Mouse (Mus musculus) B cell, adult 67 days (primary cell): ENCODE measurements around the gene Hist1h2bf. TPM values are rescaled to one million over a fixed set of nuclear protein-coding genes. Genes with fewer than 3 reads are reported as not detected.

Source experiments
- total RNA-seq, 2 experiments: library from RNA; stranded (reverse); gene quantifications; 4 replicates each; pipeline ENCODE4 v1.2.4; 2023

The Hist1h2bf gene
- total RNA-seq, result 100 to 1,000 TPM; 327 to 367 TPM

DNA sequence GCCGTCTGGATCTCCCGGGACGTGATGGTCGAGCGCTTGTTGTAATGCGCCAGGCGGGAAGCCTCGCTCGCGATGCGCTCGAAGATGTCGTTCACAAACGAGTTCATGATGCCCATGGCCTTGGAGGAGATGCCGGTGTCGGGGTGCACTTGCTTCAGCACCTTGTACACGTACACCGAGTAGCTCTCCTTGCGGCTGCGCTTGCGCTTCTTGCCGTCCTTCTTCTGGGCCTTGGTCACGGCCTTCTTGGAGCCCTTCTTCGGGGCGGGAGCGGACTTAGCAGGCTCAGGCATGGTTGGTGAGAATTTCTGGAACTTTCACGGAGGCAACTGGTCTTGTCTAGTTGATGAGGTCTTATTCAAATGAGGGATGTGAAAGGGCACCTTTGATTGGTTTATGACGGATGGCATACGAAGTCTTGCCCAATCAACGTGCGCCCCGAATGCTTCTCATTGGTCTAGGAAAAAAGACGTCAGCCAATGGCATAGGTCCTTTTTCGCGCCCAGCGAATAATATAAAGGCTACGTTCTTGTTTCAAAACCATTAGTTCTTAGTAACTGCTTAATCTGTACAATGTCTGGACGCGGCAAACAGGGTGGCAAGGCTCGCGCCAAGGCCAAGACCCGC is at the start of gene Hist1h2bf, which contains the start of gene Hist1h2ad:
Gene Hist1h2bf (minus strand): TSS at position 299 of the 627 bp plus-strand sequence.
Gene Hist1h2ad (plus strand): TSS at position 484 of the 627 bp plus-strand sequence.

GRCm38 (mm10) chr13:23622175-23622671 is 48.2 kb upstream of the Hist1h2bf start, which contains the start of gene Hist1h1e:
Hist1h1e (minus strand) TSS chr13:23622558.

GRCm38 (mm10) chr13:23620733-23621531 is 46.9 kb upstream of the Hist1h2bf start, which contains the start of gene Hist1h2be:
Hist1h2be (minus strand) TSS chr13:23621124.

GRCm38 (mm10) chr13:23581408-23582218 is 7.6 kb upstream of the Hist1h2bf start, which contains the start of gene Hist1h4d:
Hist1h4d (plus strand) TSS chr13:23581598.

GRCm38 (mm10) chr13:23575271-23575851 is 1.4 kb upstream of the Hist1h2bf start, which contains the start of gene Hist1h3d:
Hist1h3d (plus strand) TSS chr13:23575763.

DNA sequence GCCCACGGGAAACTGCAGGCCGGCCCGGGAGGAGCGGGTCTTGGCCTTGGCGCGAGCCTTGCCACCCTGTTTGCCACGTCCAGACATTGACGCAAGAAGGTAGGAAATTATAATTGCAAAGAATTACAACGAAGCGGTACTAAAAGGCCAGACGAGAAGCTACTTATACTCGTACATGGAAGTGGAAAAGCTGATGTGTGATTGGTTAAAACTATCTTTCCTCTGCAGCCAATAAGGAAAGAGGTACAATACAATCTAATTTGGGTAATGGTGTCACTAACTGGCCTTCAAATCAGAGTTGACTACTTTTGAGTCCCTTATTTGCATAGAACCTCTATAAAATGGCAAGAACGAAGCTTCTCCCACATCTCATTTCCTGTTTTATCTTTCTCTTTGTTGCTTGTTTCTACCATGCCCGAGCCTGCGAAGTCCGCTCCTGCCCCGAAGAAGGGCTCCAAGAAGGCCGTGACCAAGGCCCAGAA is 2.9 kb downstream of the Hist1h2bf start, which contains the start of the genes Hist1h2ae and Hist1h2bg:
Gene Hist1h2ae (minus strand): TSS at position 199 of the 482 bp plus-strand sequence.
Gene Hist1h2bg (plus strand): TSS at position 375 of the 482 bp plus-strand sequence.

DNA sequence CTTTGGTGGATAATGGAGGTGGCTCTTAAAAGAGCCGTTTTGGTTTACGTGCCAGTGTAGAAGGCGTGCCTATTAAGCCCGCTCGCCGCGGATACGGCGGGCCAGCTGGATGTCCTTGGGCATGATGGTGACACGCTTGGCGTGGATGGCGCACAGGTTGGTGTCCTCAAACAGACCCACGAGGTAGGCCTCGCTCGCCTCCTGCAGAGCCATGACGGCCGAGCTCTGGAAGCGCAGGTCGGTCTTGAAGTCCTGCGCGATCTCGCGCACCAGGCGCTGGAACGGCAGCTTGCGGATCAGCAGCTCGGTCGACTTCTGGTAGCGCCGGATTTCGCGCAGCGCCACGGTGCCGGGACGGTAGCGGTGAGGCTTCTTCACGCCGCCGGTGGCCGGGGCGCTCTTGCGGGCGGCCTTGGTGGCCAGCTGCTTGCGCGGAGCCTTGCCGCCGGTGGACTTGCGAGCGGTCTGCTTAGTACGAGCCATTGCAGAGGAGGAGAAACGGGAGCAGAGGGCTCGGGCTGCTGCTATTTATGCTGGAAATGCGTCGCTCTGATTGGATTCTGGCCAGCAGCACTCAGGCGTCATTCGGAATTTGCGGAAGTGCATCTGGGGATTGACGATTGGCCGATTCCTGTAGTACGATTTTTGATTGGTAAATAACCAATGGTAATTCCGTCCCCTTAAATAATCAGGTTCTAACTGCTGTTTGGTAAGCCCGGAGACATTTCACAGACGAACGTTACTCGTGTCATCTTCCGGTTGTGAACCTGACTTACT is 11.9 kb downstream of the Hist1h2bf start, which contains the start of gene Hist1h3e:
Gene Hist1h3e (minus strand): TSS at position 487 of the 777 bp plus-strand sequence.

DNA sequence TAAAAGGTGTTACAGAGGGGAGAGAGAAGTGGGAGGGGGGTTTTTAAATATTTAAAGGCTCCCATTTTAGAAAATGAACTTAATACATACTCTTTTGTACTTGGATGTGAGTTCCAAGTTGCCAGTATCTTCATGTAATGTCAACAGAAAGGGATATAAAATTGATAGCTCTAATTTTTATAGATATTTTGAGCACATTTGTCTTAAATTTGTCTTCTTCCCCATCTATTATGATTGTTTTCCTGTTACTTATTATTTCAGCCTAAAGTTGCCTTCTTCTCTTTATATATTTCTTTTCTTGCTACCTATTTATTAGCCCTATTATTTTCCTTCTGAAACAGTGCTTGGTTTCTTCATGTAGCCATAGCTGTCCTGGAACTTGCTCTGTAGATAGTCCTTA is 21.0 kb downstream of the Hist1h2bf start, which contains the start of gene Hist1h1d:
Gene Hist1h1d (plus strand): TSS at position 301 of the 400 bp plus-strand sequence.

DNA sequence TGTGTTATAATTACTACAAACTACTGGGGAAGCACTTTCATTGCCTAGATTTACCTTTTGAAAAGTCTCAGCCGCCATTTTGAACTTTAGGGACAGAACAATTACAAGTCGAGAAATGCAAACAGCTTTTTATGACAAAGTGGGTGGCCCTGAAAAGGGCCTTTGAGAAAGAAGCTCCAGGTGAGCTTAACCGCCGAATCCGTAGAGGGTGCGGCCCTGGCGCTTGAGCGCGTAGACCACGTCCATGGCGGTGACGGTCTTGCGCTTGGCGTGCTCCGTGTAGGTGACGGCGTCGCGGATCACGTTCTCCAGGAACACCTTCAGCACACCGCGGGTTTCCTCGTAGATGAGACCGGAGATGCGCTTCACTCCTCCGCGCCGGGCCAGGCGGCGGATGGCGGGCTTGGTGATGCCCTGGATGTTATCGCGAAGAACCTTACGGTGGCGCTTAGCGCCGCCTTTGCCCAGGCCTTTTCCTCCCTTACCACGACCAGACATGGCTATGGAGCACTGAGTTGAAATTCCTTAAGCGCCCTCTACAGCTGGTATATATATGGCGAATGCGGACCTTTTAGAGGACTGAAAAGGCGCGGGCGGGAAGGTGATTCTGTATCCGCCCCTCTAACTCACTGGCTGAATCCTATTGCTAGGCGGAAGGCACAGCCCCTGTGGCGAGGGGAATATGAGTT is 22.7 kb downstream of the Hist1h2bf start, which contains the start of gene Hist1h4f:
Gene Hist1h4f (minus strand): TSS at position 503 of the 689 bp plus-strand sequence.

DNA sequence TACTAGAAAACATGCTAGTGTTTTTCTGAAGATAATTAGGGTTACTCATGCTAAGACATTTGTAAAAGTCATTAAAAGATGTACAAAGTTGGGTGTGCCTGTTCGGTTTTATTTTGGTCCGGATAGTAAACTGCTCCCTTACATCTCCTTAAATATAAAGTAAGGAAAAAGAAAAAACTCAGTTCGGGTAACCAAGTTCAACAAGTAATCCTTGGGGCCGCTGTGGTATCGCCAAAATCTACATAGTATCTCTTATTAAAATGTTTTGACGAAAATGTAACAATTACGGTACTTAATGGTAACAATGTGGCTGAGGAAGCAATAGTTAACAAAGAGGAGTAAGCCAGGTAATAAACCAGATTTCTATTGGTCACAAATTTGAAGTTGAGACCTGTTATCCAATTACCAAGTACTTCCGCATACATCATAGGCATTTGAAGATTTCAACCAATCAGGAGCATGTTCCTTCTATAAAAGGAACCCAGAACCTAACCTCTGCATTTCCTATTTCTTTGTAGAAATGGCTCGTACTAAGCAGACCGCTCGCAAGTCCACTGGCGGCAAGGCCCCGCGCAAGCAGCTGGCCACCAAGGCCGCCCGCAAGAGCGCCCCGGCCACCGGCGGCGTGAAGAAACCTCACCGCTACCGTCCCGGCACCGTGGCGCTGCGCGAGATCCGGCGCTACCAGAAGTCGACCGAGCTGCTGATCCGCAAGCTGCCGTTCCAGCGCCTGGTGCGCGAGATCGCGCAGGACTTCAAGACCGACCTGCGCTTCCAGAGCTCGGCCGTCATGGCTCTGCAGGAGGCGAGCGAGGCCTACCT is 29.8 kb downstream of the Hist1h2bf start, which contains the start of gene Hist1h3f:
Gene Hist1h3f (plus strand): TSS at position 88 of the 822 bp plus-strand sequence.

DNA sequence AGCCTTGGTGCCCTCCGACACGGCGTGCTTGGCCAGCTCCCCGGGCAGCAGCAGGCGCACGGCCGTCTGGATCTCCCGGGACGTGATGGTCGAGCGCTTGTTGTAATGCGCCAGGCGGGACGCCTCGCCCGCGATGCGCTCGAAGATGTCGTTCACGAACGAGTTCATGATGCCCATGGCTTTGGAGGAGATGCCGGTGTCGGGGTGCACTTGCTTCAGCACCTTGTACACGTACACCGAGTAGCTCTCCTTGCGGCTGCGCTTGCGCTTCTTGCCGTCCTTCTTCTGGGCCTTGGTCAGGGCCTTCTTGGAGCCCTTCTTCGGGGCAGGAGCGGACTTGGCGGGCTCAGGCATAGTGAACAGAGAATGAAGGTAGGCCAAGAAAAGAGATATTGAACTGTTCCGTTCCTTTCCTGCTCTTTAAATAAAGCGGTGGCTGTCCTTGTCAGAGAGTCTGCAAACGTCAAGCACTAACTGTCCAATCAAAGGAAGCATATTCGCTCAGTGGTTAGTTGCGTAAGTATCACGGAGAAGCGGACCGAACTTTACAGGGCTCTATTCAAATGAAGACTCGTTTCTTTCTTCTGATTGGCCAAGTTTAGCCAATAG is 30.9 kb downstream of the Hist1h2bf start, which contains the start of gene Hist1h2bh:
Gene Hist1h2bh (minus strand): TSS at position 394 of the 609 bp plus-strand sequence.

DNA sequence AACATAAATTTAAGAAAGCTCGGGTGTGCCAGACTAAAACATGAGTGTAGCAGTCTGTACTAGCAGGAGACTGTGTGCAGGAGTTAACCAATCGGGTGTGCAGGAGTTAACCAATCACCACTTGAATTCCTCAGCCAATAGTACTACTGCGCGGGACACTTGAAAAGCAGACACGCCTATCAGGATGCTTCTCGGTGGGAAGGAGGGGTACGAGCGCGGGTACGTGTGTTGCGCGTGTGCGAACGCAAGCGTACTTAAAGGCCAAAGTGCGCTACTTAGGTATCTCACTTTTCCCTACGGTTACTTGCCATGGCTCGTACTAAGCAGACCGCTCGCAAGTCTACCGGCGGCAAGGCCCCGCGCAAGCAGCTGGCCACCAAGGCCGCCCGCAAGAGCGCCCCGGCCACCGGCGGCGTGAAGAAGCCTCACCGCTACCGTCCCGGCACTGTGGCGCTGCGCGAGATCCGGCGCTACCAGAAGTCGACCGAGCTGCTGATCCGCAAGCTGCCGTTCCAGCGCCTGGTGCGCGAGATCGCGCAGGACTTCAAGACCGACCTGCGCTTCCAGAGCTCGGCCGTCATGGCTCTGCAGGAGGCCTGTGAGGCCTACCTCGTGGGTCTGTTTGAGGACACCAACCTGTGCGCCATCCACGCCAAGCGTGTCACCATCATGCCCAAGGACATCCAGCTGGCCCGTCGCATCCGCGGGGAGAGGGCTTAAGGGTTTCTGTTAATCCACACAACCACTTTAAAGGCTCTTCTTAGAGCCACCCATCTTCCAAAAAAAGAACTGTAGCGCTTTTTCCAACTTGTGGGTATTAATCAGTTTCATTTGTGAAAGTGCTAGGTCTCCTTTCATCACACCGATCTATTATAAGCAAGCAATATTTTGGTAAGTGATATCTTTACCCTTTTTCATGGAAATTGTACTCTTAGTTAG is 38.6 kb downstream of the Hist1h2bf start, which contains the start of gene Hist1h3g:
Gene Hist1h3g (plus strand): TSS at position 286 of the 939 bp plus-strand sequence.

GRCm38 (mm10) chr13:23533560-23534367 is 40.2 kb downstream of the Hist1h2bf start, which contains the start of gene Hist1h2af:
Hist1h2af (plus strand) TSS chr13:23533906.

DNA sequence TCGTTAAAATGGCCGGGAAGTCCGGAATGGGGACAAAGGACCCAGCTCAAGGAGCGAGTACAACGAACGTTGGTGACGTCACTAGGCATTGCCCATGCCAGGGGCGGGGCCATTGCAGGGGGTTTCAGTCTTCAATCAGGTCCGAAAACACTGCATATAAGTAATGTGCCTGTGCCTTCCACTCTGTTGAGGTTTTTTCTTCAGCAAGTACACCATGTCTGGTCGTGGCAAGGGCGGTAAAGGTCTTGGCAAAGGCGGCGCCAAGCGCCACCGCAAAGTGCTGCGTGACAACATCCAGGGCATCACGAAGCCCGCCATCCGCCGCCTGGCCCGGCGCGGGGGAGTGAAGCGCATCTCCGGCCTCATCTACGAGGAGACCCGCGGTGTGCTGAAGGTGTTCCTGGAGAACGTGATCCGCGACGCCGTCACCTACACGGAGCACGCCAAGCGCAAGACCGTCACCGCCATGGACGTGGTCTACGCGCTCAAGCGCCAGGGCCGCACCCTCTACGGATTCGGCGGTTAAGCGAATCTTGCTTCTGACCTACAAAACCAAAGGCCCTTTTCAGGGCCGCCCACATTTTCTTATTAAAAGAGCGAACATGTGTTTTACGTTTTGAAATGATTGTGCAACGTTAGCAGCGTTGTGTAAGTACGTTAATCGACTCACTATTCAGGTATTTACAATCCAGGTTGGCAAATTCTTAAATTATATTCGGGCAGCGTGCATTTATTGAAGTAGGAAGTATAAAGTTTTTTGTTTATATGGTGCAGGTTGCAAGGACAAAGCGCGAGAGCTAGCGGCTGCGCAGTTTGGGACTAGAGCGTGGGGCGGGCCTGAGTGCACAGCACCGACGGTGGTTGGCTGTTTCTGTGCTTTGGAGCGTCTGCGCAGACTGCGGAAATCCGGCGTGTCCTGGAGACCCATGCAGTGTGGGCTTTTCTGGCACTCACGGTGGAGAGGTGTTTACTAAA is 42.8 kb downstream of the Hist1h2bf start, which contains the start of gene Hist1h4h:
Gene Hist1h4h (plus strand): TSS at position 150 of the 975 bp plus-strand sequence.

